Mouse (Mus musculus) kidney, adult 2 months (tissue): Measurements from ENCODE around the gene Pparg.

Source experiments
- CTCF ChIP-seq: fragments of 200-500 bp; conservative IDR thresholded peaks from 2 replicates; pipeline ENCODE4 v1.5.1; 2011; ENCODE audit warnings: low read depth, mild to moderate bottlenecking, control low read depth, low read length, moderate library complexity, mixed read lengths; ENCODE audit not compliant: insufficient read depth, insufficient read length
- POLR2A ChIP-seq: fragments of 200-500 bp; IDR thresholded peaks from one replicate; pipeline ENCODE4 v1.6.1; 2011; ENCODE audit warnings: low read depth, low read length, control low read depth

DNA sequence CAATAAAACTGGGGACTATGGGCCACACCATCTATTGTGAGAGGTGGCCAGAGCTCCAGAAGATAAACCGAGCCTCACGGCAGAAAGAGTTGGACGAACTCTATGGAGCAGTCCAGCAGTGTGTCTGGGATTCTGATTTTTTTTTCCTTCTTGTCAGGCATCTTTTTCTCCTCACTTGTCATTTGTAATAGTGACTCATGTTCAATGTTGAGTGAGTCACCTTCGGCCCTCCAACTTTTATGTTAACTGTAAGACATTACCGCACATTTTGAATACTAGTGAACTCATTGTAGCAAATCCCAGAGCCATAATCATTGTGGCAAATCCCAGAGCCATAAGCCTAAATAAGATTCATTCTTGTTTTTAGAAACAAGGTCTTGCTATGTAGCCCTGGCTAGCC, 37.8 kb upstream of the Pparg start:
- TF ChIP-seq CTCF = no peak
- TF ChIP-seq POLR2A = no peak
